Mouse (Mus musculus) macrophage (primary cell): ENCODE results near the gene Wnt5a. TPM values are rescaled to one million over a fixed set of nuclear protein-coding genes. Genes with fewer than 3 reads are reported as not detected.

ENCODE experiments used
- H3K27ac ChIP-seq: fragments of 350-480 bp; formaldehyde crosslinking; 2 replicates; pipeline ENCODE4 v1.9.0; 2021
- H3K36me3 ChIP-seq: fragments of 350-480 bp; formaldehyde crosslinking; 2 replicates; pipeline ENCODE4 v1.9.0; 2021; ENCODE audit errors: inconsistent target
- H3K4me3 ChIP-seq: fragments of 350-480 bp; formaldehyde crosslinking; 2 replicates; pipeline ENCODE4 v1.9.0; 2021; ENCODE audit errors: inconsistent target
- H3K79me2 ChIP-seq: fragments of 350-480 bp; formaldehyde crosslinking; 2 replicates; pipeline ENCODE4 v1.9.0; 2021; ENCODE audit errors: inconsistent target
- WGBS: methylation state at CpG from one replicate; pipeline ENCODE4 v1.1.7; 2026; ENCODE audit warnings: inconsistent platforms; ENCODE audit not compliant: missing documents; 5-methylcytosine and 5-hydroxymethylcytosine counted together
- polyA plus RNA-seq: library from polyadenylated mRNA; stranded (reverse); fragments of 250-400 nt; gene quantifications from 3 replicates; pipeline ENCODE4 v1.2.4, GENCODE M21; 2018; ENCODE audit warnings: inconsistent platforms

Wnt5a gene
- polyA plus RNA-seq, 1 experiment from 2014 or later: not detected

GRCm38 (mm10) chr14:28517631-28518560, 13.3 kb downstream of the Wnt5a start:
- WGBS: 92% methylated on average over 38 of the region's 39 CpGs

DNA sequence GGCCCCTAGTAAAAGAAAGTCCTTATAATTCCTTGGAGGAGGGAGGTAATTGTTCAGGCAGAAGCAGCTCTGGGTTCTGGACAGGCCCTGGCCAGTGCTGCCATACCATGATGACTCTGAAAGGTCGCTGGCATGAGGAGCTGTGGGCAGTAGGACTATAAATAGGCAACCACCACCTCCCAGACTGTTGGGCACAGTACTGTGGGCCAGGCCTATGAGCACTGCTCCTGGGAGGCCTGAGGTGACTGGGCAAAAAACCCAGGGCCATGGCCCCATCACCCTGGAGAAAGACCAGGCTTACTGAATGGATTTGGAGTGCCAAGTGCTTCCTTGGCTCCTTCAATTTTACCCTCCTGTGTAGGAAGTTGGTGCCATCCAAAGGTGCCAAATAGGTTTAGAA, 16.6 kb downstream of the Wnt5a start:
- H3K4me3 ChIP-seq: no peak overlapping the region
- no peak overlapping the region for H3K27ac ChIP-seq
- no peaks in the 10 kb centered on the region for H3K36me3 ChIP-seq
- H3K79me2 ChIP-seq: no peaks in the 10 kb centered on the region
- WGBS: 46% methylated on average over 1 of the region's 1 CpGs

More at GRCm38 (mm10) chr14:28517631-28518560, 13.3 kb downstream of the Wnt5a start:
- Histone ChIP-seq H3K27ac (no peak overlapping the region), H3K36me3 (no peaks in the 10 kb centered on the region), H3K79me2 (no peaks in the 10 kb centered on the region), H3K4me3 (no peak overlapping the region)

DNA sequence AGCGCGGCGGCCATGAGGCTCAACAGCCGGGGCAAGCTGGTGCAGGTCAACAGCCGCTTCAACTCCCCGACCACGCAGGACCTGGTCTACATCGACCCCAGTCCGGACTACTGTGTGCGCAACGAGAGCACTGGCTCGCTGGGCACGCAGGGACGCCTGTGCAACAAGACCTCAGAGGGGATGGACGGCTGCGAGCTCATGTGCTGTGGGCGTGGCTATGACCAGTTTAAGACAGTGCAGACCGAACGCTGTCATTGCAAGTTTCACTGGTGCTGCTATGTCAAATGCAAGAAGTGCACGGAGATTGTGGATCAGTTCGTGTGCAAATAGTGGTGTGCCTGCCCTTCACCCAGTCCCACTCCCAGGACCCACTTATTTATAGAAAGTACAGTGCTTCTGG, 18.1 kb downstream of the Wnt5a start:
- H3K27ac ChIP-seq: no peak overlapping the region
- WGBS: 87% methylated on average over 21 of the region's 21 CpGs
- H3K36me3 ChIP-seq: no peaks in the 10 kb centered on the region
- no peak overlapping the region for H3K4me3 ChIP-seq
- H3K79me2 ChIP-seq: no peaks in the 10 kb centered on the region

DNA sequence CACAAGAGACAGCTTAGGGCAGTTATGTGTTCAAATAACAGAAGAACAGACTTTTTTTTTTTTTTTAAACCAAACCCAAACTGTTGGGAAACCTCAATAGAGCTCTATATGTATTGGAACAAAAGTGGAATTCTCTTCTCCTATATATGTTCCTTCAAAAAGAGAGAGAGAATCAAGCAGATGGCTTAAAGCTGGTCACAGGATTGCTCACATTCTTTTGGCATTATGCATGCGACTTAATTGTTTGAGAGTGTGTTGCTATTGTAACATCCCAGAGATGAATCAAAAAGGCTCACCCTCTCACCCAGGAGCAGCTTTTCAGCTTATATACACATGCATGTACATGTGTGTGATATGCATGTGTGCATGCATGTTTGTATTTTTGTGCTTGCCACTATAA, 21.0 kb downstream of the Wnt5a start:
- H3K36me3 ChIP-seq: no peaks in the 10 kb centered on the region
- WGBS: 100% methylated on average over 1 of the region's 1 CpGs
- H3K79me2 ChIP-seq: no peaks in the 10 kb centered on the region
- no peak overlapping the region for H3K27ac ChIP-seq
- H3K4me3 ChIP-seq: no peak overlapping the region

GRCm38 (mm10) chr14:28528151-28528685, 23.7 kb downstream of the Wnt5a start:
- no peak overlapping the region for H3K4me3 ChIP-seq
- 93% methylated on average over 2 of the region's 2 CpGs for WGBS
- no peaks in the 10 kb centered on the region for H3K79me2 ChIP-seq
- no peaks in the 10 kb centered on the region for H3K36me3 ChIP-seq
- H3K27ac ChIP-seq: no peak overlapping the region

- 40% methylated on average over 1 of the region's 1 CpGs for WGBS
- H3K27ac ChIP-seq: no peak overlapping the region
- H3K36me3 ChIP-seq: no peaks in the 10 kb centered on the region
- H3K4me3 ChIP-seq: no peak overlapping the region
- H3K79me2 ChIP-seq: no peaks in the 10 kb centered on the region
Observed at GRCm38 (mm10) chr14:28531531-28531930, 27.0 kb downstream of the Wnt5a start.

DNA sequence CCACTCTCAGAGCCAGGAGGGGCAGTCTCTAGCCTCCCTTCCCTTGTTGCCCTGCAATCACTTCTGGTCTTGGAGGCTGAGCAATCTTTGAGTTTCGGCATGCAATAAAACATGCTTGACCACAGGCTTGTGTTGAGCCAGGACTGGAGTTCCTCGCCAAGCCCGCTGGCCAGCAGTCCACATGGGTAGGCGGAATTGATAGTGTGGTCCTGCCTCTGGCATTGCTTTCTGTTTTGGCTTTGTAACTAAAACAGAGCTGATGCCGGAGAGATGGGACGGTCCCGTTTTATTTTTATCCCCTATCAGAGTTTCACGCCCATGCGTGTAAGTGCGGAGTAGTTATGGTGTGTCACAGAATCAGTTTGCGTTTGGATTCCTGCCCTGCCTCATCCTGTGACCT, 28.4 kb downstream of the Wnt5a start:
- Histone ChIP-seq H3K36me3 (no peaks in the 10 kb centered on the region), H3K4me3 (no peak overlapping the region), H3K79me2 (no peaks in the 10 kb centered on the region), H3K27ac (no peak overlapping the region)
- WGBS: 92% methylated on average over 11 of the region's 11 CpGs

- Histone ChIP-seq H3K27ac (no peak overlapping the region), H3K36me3 (no peaks in the 10 kb centered on the region), H3K4me3 (no peak overlapping the region), H3K79me2 (no peaks in the 10 kb centered on the region)
- 85% methylated on average over 2 of the region's 2 CpGs for WGBS
Observed at GRCm38 (mm10) chr14:28533876-28534275, 29.3 kb downstream of the Wnt5a start.

DNA sequence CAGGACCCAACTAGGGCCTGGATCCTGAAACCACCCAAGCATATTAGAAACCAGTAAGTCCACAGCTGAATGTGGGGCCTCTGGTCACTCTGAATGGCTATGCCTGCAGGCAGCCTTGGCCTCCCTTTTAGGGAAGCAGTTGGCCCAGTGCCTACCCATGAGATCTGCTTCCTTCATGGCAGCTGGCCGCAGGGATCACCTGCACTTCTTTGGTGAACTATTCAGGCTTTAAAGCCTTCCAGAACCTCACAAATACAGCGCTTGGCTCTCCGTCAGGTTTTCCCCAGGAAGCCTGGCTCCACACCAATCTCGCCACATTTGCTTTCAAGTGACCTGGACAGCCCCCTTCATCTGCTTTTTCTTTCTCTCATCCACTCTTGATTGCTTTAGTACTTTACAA, 31.3 kb downstream of the Wnt5a start:
- H3K4me3 ChIP-seq: no peak overlapping the region
- no peaks in the 10 kb centered on the region for H3K36me3 ChIP-seq
- WGBS: 89% methylated on average over 4 of the region's 4 CpGs
- no peaks in the 10 kb centered on the region for H3K79me2 ChIP-seq
- no peak overlapping the region for H3K27ac ChIP-seq

GRCm38 (mm10) chr14:28539577-28539976, 35.0 kb downstream of the Wnt5a start:
- 82% methylated on average over 6 of the region's 6 CpGs for WGBS
- no peaks in the 10 kb centered on the region for H3K36me3 ChIP-seq
- no peak overlapping the region for H3K4me3 ChIP-seq
- no peak overlapping the region for H3K27ac ChIP-seq
- no peaks in the 10 kb centered on the region for H3K79me2 ChIP-seq

GRCm38 (mm10) chr14:28542117-28542741, 37.7 kb downstream of the Wnt5a start:
- WGBS: 63% methylated on average over 4 of the region's 4 CpGs

DNA sequence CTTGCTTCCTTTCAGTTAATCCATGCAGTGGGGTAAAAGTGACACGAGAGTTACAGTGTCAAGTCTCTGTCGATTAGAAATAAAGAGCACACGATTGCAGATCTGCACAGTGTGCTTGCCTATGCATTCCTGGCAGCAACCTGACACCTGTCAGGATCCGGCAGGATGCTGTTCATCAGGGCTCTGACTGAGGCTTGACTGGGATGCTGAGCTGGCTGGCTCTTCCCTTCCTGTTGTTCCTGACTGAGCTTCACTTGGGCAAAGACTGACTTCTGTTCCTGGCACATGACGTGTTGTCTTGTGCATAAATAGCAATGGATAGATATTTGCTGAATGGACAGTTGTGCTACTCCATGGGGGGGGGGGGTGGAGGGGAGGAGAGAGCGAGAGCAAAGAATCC, 57.3 kb downstream of the Wnt5a start:
- 85% methylated on average over 5 of the region's 6 CpGs for WGBS
- Histone ChIP-seq H3K79me2 (no peaks in the 10 kb centered on the region), H3K4me3 (no peak overlapping the region), H3K27ac (no peak overlapping the region), H3K36me3 (no peaks in the 10 kb centered on the region)

More at GRCm38 (mm10) chr14:28542117-28542741, 37.7 kb downstream of the Wnt5a start:
- Histone ChIP-seq H3K27ac (no peak overlapping the region), H3K4me3 (no peak overlapping the region), H3K36me3 (no peaks in the 10 kb centered on the region), H3K79me2 (no peaks in the 10 kb centered on the region)
